Mouse (Mus musculus) hindbrain, embryonic 16.5 days (tissue): ENCODE results near the gene Tmem168. TPM values are rescaled to one million over a fixed set of nuclear protein-coding genes. Genes with fewer than 3 reads are reported as not detected.

Source experiments
- ATAC-seq: fragments of 200-750 bp; cut with Nextera tagmentation; 2 replicates; pipeline ENCODE4 v1.8.0; 2017; ENCODE audit warnings: moderate TSS enrichment, moderate library complexity
- H3K27ac ChIP-seq: fragments of 300-500 bp; sonication (generic); 2 replicates; pipeline ENCODE4 v1.5.1; 2014; ENCODE audit warnings: low read depth, mild to moderate bottlenecking, control low read depth, low read length, moderate library complexity
- H3K27me3 ChIP-seq: fragments of 300-500 bp; sonication (generic); replicated peaks from 2 replicates; pipeline ENCODE4 v1.6.1; 2014; ENCODE audit warnings: low read length; ENCODE audit not compliant: control insufficient read depth, insufficient read depth
- H3K36me3 ChIP-seq: fragments of 300-500 bp; sonication (generic); 2 replicates; pipeline ENCODE4 v1.6.1; 2014; ENCODE audit warnings: mild to moderate bottlenecking, low read length, moderate library complexity, mixed read lengths; ENCODE audit not compliant: control insufficient read depth, insufficient read depth
- H3K4me1 ChIP-seq: fragments of 300-500 bp; sonication (generic); 2 replicates; pipeline ENCODE4 v1.6.1; 2014; ENCODE audit warnings: low read depth, low read length; ENCODE audit not compliant: control insufficient read depth, insufficient read depth
- H3K4me2 ChIP-seq: fragments of 300-500 bp; sonication (generic); 2 replicates; pipeline ENCODE4 v1.6.1; 2014; ENCODE audit warnings: mild to moderate bottlenecking, low read length, control low read depth, moderate library complexity
- H3K4me3 ChIP-seq: fragments of 300-500 bp; sonication (generic); 2 replicates; pipeline ENCODE4 v1.5.1; 2014; ENCODE audit warnings: mild to moderate bottlenecking, low read length, control low read depth, moderate library complexity
- H3K9ac ChIP-seq: fragments of 300-500 bp; sonication (generic); 2 replicates; pipeline ENCODE4 v1.6.1; 2014; ENCODE audit warnings: low read depth, mild to moderate bottlenecking, control low read depth, low read length, moderate library complexity
- H3K9me3 ChIP-seq: fragments of 300-500 bp; sonication (generic); 2 replicates; pipeline ENCODE4 v1.6.1; 2014; ENCODE audit warnings: mild to moderate bottlenecking, low read length, moderate library complexity; ENCODE audit not compliant: control insufficient read depth
- WGBS: fragments of 180-500 bp; shearing (Covaris S2); extraction: QIAGEN DNeasy Blood & Tissue Kit; methylation state at CpG from one replicate; pipeline ENCODE4 v1.1.7; 2014; 5-methylcytosine and 5-hydroxymethylcytosine counted together
- polyA plus RNA-seq: library from polyadenylated mRNA; unstranded; fragments of >200 nt; fragmentation: Nextera tagmentation; extraction: Ambion mirVana; gene quantifications from 2 replicates; pipeline ENCODE4 v1.2.1, GENCODE M21; 2015

Gene Tmem168
- polyA plus RNA-seq, 1 experiment from 2014 or later = 19.4 TPM

GRCm38 (mm10) chr6:13598239-13598923 is 9.5 kb downstream of the Tmem168 start:
- Histone ChIP-seq H3K36me3 (peaks cover 4% of the 10 kb centered on the region), H3K4me3 (no peak overlapping the region), H3K4me2 (no peak overlapping the region), H3K27me3 (no peaks in the 10 kb centered on the region), H3K9me3 (no peaks in the 10 kb centered on the region), H3K4me1 (peaks cover 2% of the 10 kb centered on the region), H3K27ac (no peak overlapping the region), H3K9ac (no peak overlapping the region)
- ATAC-seq = no peak
- 79% methylated on average over 7 of the region's 7 CpGs for WGBS

- no peak overlapping the region for H3K27ac ChIP-seq
- H3K4me2 ChIP-seq = no peak overlapping the region
- ATAC-seq = no peak
- no peaks in the 10 kb centered on the region for H3K9me3 ChIP-seq
- no peaks in the 10 kb centered on the region for H3K27me3 ChIP-seq
- H3K4me1 ChIP-seq = no peaks in the 10 kb centered on the region
- 85% methylated on average over 4 of the region's 4 CpGs for WGBS
- H3K36me3 ChIP-seq = peaks cover 9% of the 10 kb centered on the region
- H3K4me3 ChIP-seq = no peak overlapping the region
- no peak overlapping the region for H3K9ac ChIP-seq
Measured at GRCm38 (mm10) chr6:13592729-13593345, 15.1 kb downstream of the Tmem168 start.

GRCm38 (mm10) chr6:13586560-13586959 is 21.3 kb downstream of the Tmem168 start:
- ATAC-seq = no peak
- Histone ChIP-seq H3K4me2 (no peak overlapping the region), H3K27me3 (no peaks in the 10 kb centered on the region), H3K4me1 (no peaks in the 10 kb centered on the region), H3K27ac (no peak overlapping the region), H3K9me3 (no peaks in the 10 kb centered on the region), H3K36me3 (peaks cover 10% of the 10 kb centered on the region), H3K9ac (no peak overlapping the region), H3K4me3 (no peak overlapping the region)
- 69% methylated on average over 2 of the region's 2 CpGs for WGBS

GRCm38 (mm10) chr6:13586154-13586553 is 21.7 kb downstream of the Tmem168 start:
- H3K9me3 ChIP-seq = no peaks in the 10 kb centered on the region
- H3K27me3 ChIP-seq = no peaks in the 10 kb centered on the region
- H3K4me1 ChIP-seq = no peaks in the 10 kb centered on the region
- no peak overlapping the region for H3K4me2 ChIP-seq
- no peak overlapping the region for H3K4me3 ChIP-seq
- H3K27ac ChIP-seq = no peak overlapping the region
- WGBS = 90% methylated on average over 8 of the region's 8 CpGs
- peaks cover 7% of the 10 kb centered on the region for H3K36me3 ChIP-seq
- no peak overlapping the region for H3K9ac ChIP-seq
- ATAC-seq = no peak

GRCm38 (mm10) chr6:13584788-13585187 is 23.1 kb downstream of the Tmem168 start:
- no peak overlapping the region for H3K4me2 ChIP-seq
- H3K36me3 ChIP-seq = peaks cover 10% of the 10 kb centered on the region
- no peaks in the 10 kb centered on the region for H3K4me1 ChIP-seq
- WGBS = 84% methylated on average over 6 of the region's 6 CpGs
- H3K4me3 ChIP-seq = no peak overlapping the region
- H3K27me3 ChIP-seq = no peaks in the 10 kb centered on the region
- no peaks in the 10 kb centered on the region for H3K9me3 ChIP-seq
- ATAC-seq = no peak
- no peak overlapping the region for H3K27ac ChIP-seq
- no peak overlapping the region for H3K9ac ChIP-seq

GRCm38 (mm10) chr6:13582075-13582474 is 25.8 kb downstream of the Tmem168 start:
- H3K4me2 ChIP-seq = no peak overlapping the region
- H3K9ac ChIP-seq = no peak overlapping the region
- H3K27ac ChIP-seq = no peak overlapping the region
- H3K4me1 ChIP-seq = no peaks in the 10 kb centered on the region
- 98% methylated on average over 1 of the region's 1 CpGs for WGBS
- no peaks in the 10 kb centered on the region for H3K9me3 ChIP-seq
- peaks cover 13% of the 10 kb centered on the region for H3K36me3 ChIP-seq
- no peak overlapping the region for H3K4me3 ChIP-seq
- no peak for ATAC-seq
- no peaks in the 10 kb centered on the region for H3K27me3 ChIP-seq

- Histone ChIP-seq H3K9ac (no peak overlapping the region), H3K4me3 (no peak overlapping the region), H3K4me1 (no peaks in the 10 kb centered on the region), H3K27me3 (no peaks in the 10 kb centered on the region), H3K4me2 (no peak overlapping the region), H3K27ac (no peak overlapping the region), H3K9me3 (no peaks in the 10 kb centered on the region), H3K36me3 (no peaks in the 10 kb centered on the region)
- ATAC-seq = no peak
- 87% methylated on average over 1 of the region's 1 CpGs for WGBS
Measured at GRCm38 (mm10) chr6:13565734-13566133, 42.2 kb downstream of the Tmem168 start.

GRCm38 (mm10) chr6:13555266-13555665 is 52.6 kb downstream of the Tmem168 start:
- no peaks in the 10 kb centered on the region for H3K36me3 ChIP-seq
- H3K4me3 ChIP-seq = no peak overlapping the region
- no peak overlapping the region for H3K27ac ChIP-seq
- no peaks in the 10 kb centered on the region for H3K27me3 ChIP-seq
- H3K4me2 ChIP-seq = no peak overlapping the region
- ATAC-seq = no peak
- no peaks in the 10 kb centered on the region for H3K4me1 ChIP-seq
- 79% methylated on average over 2 of the region's 2 CpGs for WGBS
- H3K9ac ChIP-seq = no peak overlapping the region
- no peaks in the 10 kb centered on the region for H3K9me3 ChIP-seq

- Histone ChIP-seq H3K27me3 (no peaks in the 10 kb centered on the region), H3K36me3 (no peaks in the 10 kb centered on the region), H3K9ac (no peak overlapping the region), H3K9me3 (no peaks in the 10 kb centered on the region; the same call in 1 of the 2 replicates), H3K4me2 (no peak overlapping the region), H3K4me1 (no peaks in the 10 kb centered on the region), H3K27ac (no peak overlapping the region), H3K4me3 (no peak overlapping the region)
- no peak for ATAC-seq
- WGBS = 73% methylated on average over 3 of the region's 3 CpGs
Measured at GRCm38 (mm10) chr6:13541761-13542160, 66.1 kb downstream of the Tmem168 start.
